ENCODE assay signal across 40 mouse cellular contexts in genomic region chr6:124255721-124256470, GRCm38 (mm10). TPM values are rescaled to one million over a fixed set of nuclear protein-coding genes. Genes with fewer than 3 reads are reported as not detected.
DNase-seq lines count a peak whose midpoint lies in the region; ATAC-seq and TF ChIP-seq lines count a peak whose summit lies in the region.
"Had no signal": no experiment of that assay in that cellular context is flagged by ENCODE, and none has a peak within 500 bp of the region (broad histone marks: within the 10 kb centered on the region; RNA-seq: fewer than 3 reads in every experiment).

No protein-coding gene starts in this region.

- no peaks in the 10 kb centered on the region for H3K36me3 ChIP-seq in embryonic facial prominence, embryonic 14.5 days (ENCODE audit: control insufficient read depth, insufficient read depth, low read length)
- H3K36me3 ChIP-seq: embryonic facial prominence, embryonic 12.5 days; forebrain, embryonic 10.5 days; forebrain, embryonic 15.5 days; intestine, embryonic 15.5 days; limb, embryonic 12.5 days; liver, embryonic 15.5 days; midbrain, embryonic 12.5 days; neural tube, embryonic 13.5 days; stomach, embryonic 15.5 days had no signal

- no peak overlapping the region for H3K9ac ChIP-seq in embryonic facial prominence, embryonic 14.5 days (ENCODE audit: low read depth, low read length)
- H3K9ac ChIP-seq: embryonic facial prominence, embryonic 12.5 days; forebrain, embryonic 15.5 days; intestine, embryonic 15.5 days; limb, embryonic 12.5 days; liver, embryonic 15.5 days; lung, embryonic 14.5 days; midbrain, embryonic 12.5 days; neural tube, embryonic 13.5 days; stomach, embryonic 15.5 days had no signal

- peak; percentile 53 for DNase-seq in gastrocnemius, adult 2 months
- no peak for DNase-seq in gastrocnemius, postnatal 4 days (ENCODE audit: low spot score in 2 of 2)
- peak; percentile 77 for DNase-seq in 3T3-L1 (ENCODE audit: low read depth, low spot score)
- DNase-seq in embryo, embryonic 10.5 days (ENCODE audit: low spot score): peak; percentile 25
- peak; percentile 42 for DNase-seq in embryonic facial prominence, embryonic 14.5 days (ENCODE audit: low spot score)
- DNase-seq in yolk sac, embryonic 10.5 days (ENCODE audit: low spot score): no peak
- DNase-seq in lung, postnatal 4 days: no peak
- DNase-seq in left cerebral cortex, postnatal 25 days (ENCODE audit: low spot score in 2 of 2): no peak
- DNase-seq: cerebellum, adult 8-10 months; cerebellum, postnatal 36 days; heart, postnatal 14 days; kidney, adult 8-10 months; layer of hippocampus, postnatal 36 days; lung, embryonic 14.5 days; lung, postnatal 14 days; retina, postnatal 1 day; right cerebral cortex, postnatal 14 days had no signal

- 0 out of 2 replicates have a peak, but pooled peaks have one; percentile 15 for ATAC-seq in embryonic facial prominence, embryonic 14.5 days (ENCODE audit: low read depth)
- ATAC-seq: CD4-positive, CD25-positive, alpha-beta regulatory T cell, adult 4 months; forebrain, embryonic 15.5 days; hindbrain, postnatal 0 days; intestine, embryonic 15.5 days had no signal

- H3K9me3 ChIP-seq in embryonic facial prominence, embryonic 14.5 days (ENCODE audit: control insufficient read depth, low read length): no peaks in the 10 kb centered on the region
- H3K9me3 ChIP-seq: embryonic facial prominence, embryonic 12.5 days; forebrain, embryonic 10.5 days; forebrain, embryonic 15.5 days; intestine, embryonic 15.5 days; limb, embryonic 12.5 days; liver, embryonic 15.5 days; midbrain, embryonic 12.5 days; neural tube, embryonic 13.5 days; stomach, embryonic 15.5 days had no signal

- H3K27me3 ChIP-seq in embryonic facial prominence, embryonic 14.5 days (replicated peaks; ENCODE audit: control insufficient read depth, insufficient read depth, low read length): no peaks in the 10 kb centered on the region
- H3K27me3 ChIP-seq: embryonic facial prominence, embryonic 12.5 days; forebrain, embryonic 15.5 days; intestine, embryonic 15.5 days; limb, embryonic 12.5 days; liver, embryonic 15.5 days; midbrain, embryonic 12.5 days; neural tube, embryonic 13.5 days; stomach, embryonic 15.5 days had no signal

- no peak for TF ChIP-seq CTCF in gastrocnemius, adult 2 months (IDR thresholded peaks at IDR 0.05)

- WGBS in embryonic facial prominence, embryonic 14.5 days: 28% methylated on average over 6 of the region's 6 CpGs

- H3K4me3 ChIP-seq in gastrocnemius, adult 2 months: no peak overlapping the region
- no peak overlapping the region for H3K4me3 ChIP-seq in embryonic facial prominence, embryonic 14.5 days (ENCODE audit: low read depth, low read length)
- H3K4me3 ChIP-seq: embryonic facial prominence, embryonic 12.5 days; forebrain, embryonic 10.5 days; forebrain, embryonic 15.5 days; intestine, embryonic 15.5 days; limb, embryonic 12.5 days; liver, embryonic 15.5 days; midbrain, embryonic 12.5 days; myocyte; neural tube, embryonic 13.5 days; stomach, embryonic 15.5 days had no signal

- peaks cover 4% of the 10 kb centered on the region; the same call in 1 of the 2 replicates for H3K4me1 ChIP-seq in embryonic facial prominence, embryonic 14.5 days (ENCODE audit: control insufficient read depth, insufficient read depth, low read length)
- H3K4me1 ChIP-seq: embryonic facial prominence, embryonic 12.5 days; forebrain, embryonic 15.5 days; intestine, embryonic 15.5 days; limb, embryonic 12.5 days; liver, embryonic 15.5 days; midbrain, embryonic 12.5 days; neural tube, embryonic 13.5 days; stomach, embryonic 15.5 days had no signal

- peak overlapping the region; percentile 40 for H3K27ac ChIP-seq in gastrocnemius, adult 2 months
- H3K27ac ChIP-seq in embryonic facial prominence, embryonic 14.5 days (replicated peaks; ENCODE audit: low read depth, low read length): no peak overlapping the region
- H3K27ac ChIP-seq: embryonic facial prominence, embryonic 12.5 days; forebrain, embryonic 10.5 days; forebrain, embryonic 15.5 days; hindbrain, postnatal 0 days; intestine, embryonic 15.5 days; kidney, postnatal 0 days; limb, embryonic 12.5 days; liver, embryonic 15.5 days; midbrain, embryonic 12.5 days; neural tube, embryonic 13.5 days; stomach, embryonic 15.5 days had no signal

- H3K4me2 ChIP-seq in embryonic facial prominence, embryonic 14.5 days (ENCODE audit: low read depth, low read length): no peak overlapping the region
- H3K4me2 ChIP-seq: embryonic facial prominence, embryonic 12.5 days; forebrain, embryonic 15.5 days; intestine, embryonic 15.5 days; limb, embryonic 12.5 days; liver, embryonic 15.5 days; lung, embryonic 14.5 days; midbrain, embryonic 12.5 days; neural tube, embryonic 13.5 days; stomach, embryonic 15.5 days had no signal

- intact Hi-C loops in gastrocnemius, adult 2 months (cut with DNase I): no loop called here
- intact Hi-C loops in left cerebral cortex, postnatal 25 days (cut with DNase I): no loop called here

RNA-seq across cellular contexts. Expression of gene Vmn2r27, which starts 24.2 kb away (rescaled TPM):
- total RNA-seq in gastrocnemius, adult 2 months (2021): not detected
- total RNA-seq in gastrocnemius, postnatal 4 days (2021): not detected
- not detected in 2 replicates for polyA plus RNA-seq in embryonic facial prominence, embryonic 14.5 days (2014; fragmentation: Nextera tagmentation; extraction: Ambion mirVana)
- not detected for total RNA-seq in left cerebral cortex, postnatal 25 days (2021)
- total RNA-seq: adrenal gland, adult 18-20 months; adrenal gland, postnatal 4 days; gastrocnemius, postnatal 36 days; heart, postnatal 14 days; hindbrain, postnatal 0 days; layer of hippocampus, postnatal 36 days; liver, adult 2 months; megakaryocyte progenitor cell, adult 5-6 weeks; midbrain, postnatal 0 days had no signal
- polyA plus RNA-seq: CD4-positive, CD25-positive, alpha-beta regulatory T cell, adult 4 months; embryonic facial prominence, embryonic 12.5 days; forebrain, embryonic 10.5 days; forebrain, embryonic 15.5 days; heart, embryonic 14.5 days; hindbrain, embryonic 11.5 days; hindbrain, postnatal 0 days; intestine, embryonic 15.5 days; kidney, postnatal 0 days; large intestine, adult 2 months; limb, embryonic 12.5 days; liver, adult 2 months; liver, embryonic 15.5 days; lung, embryonic 14.5 days; midbrain, embryonic 12.5 days; midbrain, postnatal 0 days; myocyte; neural tube, embryonic 13.5 days; stomach, embryonic 15.5 days; urinary bladder, adult 2 months had no signal

RNA-seq across cellular contexts. Expression of gene Cd163, which starts 48.6 kb away (rescaled TPM):
- 1 to 10 TPM; 6.7 to 8.5 TPM for total RNA-seq in gastrocnemius, adult 2 months (2021)
- total RNA-seq in gastrocnemius, postnatal 4 days (2021): 10 to 100 TPM; 12.7 to 14.1 TPM
- polyA plus RNA-seq in embryonic facial prominence, embryonic 14.5 days (2014; fragmentation: Nextera tagmentation; extraction: Ambion mirVana): 0.35 and 0.75 TPM in 2 replicates
- total RNA-seq in left cerebral cortex, postnatal 25 days (2021): 1 to 10 TPM; 2.9 to 3.2 TPM
- polyA plus RNA-seq: embryonic facial prominence, embryonic 12.5 days; forebrain, embryonic 10.5 days; hindbrain, embryonic 11.5 days; limb, embryonic 12.5 days had no signal

Comparison
In these comparisons a context has a peak if more than half of its experiments do, and no peak if none do; other contexts are left out.
1. DNase-seq: peak in gastrocnemius, adult 2 months (single experiment), 3T3-L1 (single experiment), embryo, embryonic 10.5 days (single experiment) and embryonic facial prominence, embryonic 14.5 days (single experiment); none in gastrocnemius, postnatal 4 days (0 of 2), yolk sac, embryonic 10.5 days (single experiment), lung, postnatal 4 days (0 of 2) and left cerebral cortex, postnatal 25 days (0 of 2).